Mouse (Mus musculus): ENCODE measurements around the gene B4galnt2.

- TF ChIP-seq POLR2A (IDR thresholded peaks at IDR 0.05; ENCODE audit: low read depth, low read length) (peak; percentile 43; the same call in 1 of the 2 replicates), CTCF (IDR thresholded peaks at IDR 0.05; ENCODE audit: borderline replicate concordance, insufficient read depth, low read length) (no peak)
These were observed 628 bp downstream of the B4galnt2 start for GRCm38 (mm10) chr11:95913959-95914566.

Data from embryonic fibroblast, embryonic 13.5 days (primary cell).